Mouse (Mus musculus): ENCODE results near the gene Tmub2.
A peak's percentile ranks its signal among the peaks of the same experiment; 100 is the strongest.

The Tmub2 gene

GRCm38 (mm10) chr11:102308979-102309378 is 24.2 kb downstream of the Tmub2 start:
- peak; percentile 89 to 92 for DNase-seq

GRCm38 (mm10) chr11:102309821-102310617 is 25.3 kb downstream of the Tmub2 start:
- DNase-seq: no peak

DNA sequence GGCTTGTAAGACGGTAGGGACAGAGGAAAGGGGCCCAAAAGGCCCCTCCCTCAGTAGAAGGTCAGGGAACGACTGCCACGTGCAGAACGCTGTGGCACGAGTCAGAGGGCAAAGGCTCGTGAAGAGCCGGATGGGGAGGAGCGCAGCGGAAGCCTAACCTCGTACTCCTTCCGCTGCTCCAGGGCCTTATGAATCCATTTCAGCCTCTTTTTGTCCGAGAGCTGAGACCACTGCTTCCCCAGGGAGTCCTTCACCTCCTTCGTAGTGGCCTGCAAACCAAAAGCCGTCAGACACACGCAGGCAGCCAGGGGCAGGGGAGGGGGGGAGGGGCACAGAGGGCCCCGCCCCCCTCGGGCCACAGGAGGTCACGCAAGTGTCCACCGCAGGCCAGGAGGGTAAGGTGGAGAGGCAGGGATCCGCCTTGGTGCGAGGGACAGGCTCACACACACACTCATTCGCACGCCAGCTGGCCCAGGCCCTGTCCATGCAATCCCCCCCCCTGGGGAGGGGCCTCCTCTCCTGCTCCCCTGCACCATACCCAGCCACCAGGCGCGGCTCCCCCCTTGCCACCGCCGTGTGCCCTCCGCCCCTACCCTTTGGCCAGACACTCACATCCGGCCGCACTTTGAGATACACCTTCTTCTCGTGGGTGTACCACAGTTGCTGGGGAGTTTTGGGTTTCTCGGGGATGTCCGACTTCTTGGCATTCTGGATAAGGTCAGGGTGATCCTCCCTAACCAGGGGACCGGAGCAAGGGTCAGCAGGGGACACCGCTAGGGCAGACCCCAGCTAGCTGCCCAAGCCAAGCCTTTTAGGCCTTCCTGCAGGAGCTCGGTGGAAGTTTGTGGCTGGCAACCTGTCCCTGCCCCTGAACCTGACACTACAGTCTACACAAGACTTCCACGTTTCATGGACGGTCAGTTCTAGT is 26.3 kb downstream of the Tmub2 start:
- no peak for DNase-seq

GRCm38 (mm10) chr11:102311966-102312365 is 27.2 kb downstream of the Tmub2 start:
- DNase-seq: no peak

- DNase-seq: no peak
These were observed 27.9 kb downstream of the Tmub2 start for GRCm38 (mm10) chr11:102312586-102312985.

DNA sequence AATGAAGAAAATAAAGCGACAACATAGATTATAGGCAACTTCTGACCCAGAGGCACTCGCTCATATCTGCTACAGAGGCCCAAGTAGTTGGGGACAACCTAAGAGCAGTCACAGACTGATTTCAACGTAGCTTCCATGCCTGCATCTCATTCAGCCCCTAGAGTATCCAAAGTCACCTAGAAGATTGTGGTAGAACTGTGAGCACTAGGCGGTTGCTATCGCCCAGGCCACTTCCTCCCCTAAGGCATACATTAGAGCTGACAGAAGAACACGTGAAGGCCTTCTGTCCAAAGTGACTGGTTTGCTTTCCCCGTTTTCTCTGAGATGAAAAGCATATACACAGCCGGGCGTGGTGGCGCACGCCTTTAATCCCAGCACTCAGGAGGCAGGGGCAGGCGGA is 29.6 kb downstream of the Tmub2 start:
- no peak for DNase-seq

- no peak for DNase-seq
These were observed 31.2 kb downstream of the Tmub2 start for GRCm38 (mm10) chr11:102315690-102316571.

- DNase-seq: peak; percentile 88 to 89
These were observed 32.0 kb downstream of the Tmub2 start for GRCm38 (mm10) chr11:102316572-102317297.

GRCm38 (mm10) chr11:102317298-102317900 is 32.7 kb downstream of the Tmub2 start:
- DNase-seq: peak; percentile 52 to 53

GRCm38 (mm10) chr11:102317901-102318575 is 33.3 kb downstream of the Tmub2 start:
- peak; percentile 67 to 74 for DNase-seq

DNA sequence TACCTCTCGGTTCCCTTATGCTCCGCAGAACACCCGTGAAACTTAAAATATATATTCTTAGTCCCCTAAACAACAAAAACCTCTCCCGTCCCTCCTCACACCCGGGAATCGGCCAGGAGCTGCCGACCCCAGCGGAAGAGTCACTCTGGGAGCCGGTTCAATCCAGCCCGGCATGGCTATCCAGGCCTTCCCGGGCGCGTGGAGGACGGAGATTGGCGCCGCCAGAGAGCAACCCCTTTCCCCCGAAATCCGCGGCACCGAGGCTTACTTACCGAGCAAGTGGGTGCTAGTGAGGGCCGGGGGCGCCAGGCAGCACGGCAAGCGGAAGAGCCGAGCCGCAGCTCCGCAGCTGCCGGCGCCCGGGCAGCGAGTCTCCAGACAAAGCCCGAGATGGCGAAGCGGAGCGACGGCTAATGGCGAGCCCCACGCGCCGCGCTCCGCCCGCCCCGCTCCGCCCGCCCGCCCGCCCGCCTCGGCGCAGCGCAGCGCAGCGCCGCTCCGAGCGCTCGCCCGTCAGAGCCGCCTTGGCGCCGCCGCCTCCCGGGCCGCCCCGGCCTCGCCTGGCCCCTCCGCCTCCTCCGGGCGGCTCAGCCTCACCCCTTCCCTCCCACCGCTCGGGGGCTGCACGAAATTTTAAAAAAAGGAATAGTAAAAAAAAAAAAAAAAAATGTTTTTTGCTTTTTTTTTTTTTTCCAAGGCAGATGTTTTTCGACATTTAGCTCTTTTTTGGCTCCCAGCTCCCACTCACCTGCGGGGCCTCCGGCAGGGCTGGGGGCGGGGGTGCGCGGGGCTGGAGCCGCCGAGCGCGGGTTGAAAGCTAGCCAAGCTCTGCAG is 34.1 kb downstream of the Tmub2 start:
- DNase-seq: peak; percentile 61 to 63

DNA sequence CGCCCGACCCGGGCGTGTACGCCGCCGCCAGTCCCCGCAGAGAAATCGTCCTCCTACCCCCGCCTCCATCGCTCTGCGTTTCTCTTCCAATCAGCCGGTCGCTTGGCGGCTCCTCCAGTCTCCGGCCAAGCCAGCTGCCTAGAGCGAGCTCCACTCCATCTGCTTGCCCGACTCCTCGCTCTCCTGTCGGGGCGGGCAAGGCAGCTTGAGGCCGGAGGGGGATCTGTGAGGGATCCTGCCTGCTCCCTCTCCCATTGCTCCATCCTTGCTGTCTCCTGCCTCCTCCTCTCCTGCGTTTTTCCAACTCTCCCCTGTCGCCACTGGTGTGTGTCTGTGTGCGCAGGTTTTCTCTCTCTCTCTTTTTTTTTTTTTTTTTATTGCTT is 34.7 kb downstream of the Tmub2 start, which contains the start of gene Ubtf:
TSS of gene Ubtf (minus strand) at position 333 of the 383 bp plus-strand sequence.
- peak; percentile 68 to 71 for DNase-seq

- DNase-seq: peak; percentile 63 to 69
These were observed 35.4 kb downstream of the Tmub2 start for GRCm38 (mm10) chr11:102319941-102320685.

DNA sequence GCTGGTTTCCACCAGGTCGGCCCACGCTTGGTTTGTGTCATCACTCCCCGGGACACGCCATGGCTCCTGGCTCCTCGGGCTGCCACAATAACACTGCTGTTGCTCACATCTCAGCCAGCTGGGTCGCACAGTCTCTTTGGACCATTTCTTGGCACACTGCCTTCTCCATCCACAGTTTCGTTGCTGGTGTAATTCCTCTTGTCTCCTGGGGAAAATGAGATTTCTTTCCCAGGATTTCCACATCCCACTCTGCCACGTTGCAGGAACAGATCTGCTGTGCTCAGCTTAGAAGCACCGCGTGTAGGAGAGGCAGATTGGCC is 35.9 kb downstream of the Tmub2 start:
- peak in 1 of 2 experiments; percentile 32 for DNase-seq

DNA sequence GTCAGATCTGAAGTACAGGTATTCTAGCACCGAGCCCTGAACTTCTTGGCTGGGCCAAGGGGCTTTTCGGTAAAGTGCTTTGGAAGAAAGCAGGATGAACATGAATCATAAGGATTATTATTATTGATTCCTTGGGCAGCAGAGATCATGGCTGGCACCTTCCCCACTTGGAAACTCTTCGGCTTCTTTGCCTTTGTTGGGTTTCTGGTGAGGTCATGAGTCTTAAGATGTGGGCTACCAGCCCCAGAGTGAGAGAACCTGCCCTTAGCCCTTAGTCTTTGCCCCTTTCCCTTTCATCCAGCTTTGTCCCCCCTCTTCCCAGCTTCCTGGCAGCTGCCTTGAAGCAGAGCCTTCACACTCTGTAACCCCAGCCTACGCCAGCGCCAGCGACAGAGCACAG is 37.2 kb downstream of the Tmub2 start:
- DNase-seq: no peak

- no peak for DNase-seq
These were observed 38.8 kb downstream of the Tmub2 start for GRCm38 (mm10) chr11:102323516-102323915.

DNA sequence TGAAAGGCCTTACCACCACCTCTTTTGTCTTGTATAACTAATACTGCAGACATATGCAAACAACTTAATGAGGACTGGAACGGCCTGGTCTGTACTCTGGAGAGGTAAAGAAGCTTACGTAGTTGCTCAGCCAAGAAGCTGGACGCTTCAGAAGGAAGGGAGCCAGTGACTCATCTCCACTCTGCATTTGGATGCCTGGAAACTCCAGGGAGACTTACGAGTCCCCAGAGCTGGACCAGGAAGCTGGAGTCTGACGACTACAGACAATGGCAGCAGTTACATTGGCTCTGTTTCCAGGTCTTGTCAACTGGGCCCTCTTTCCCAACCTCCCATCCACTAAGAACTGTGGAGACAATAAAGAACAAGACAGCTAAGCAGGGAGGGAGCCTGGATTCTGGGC is 42.5 kb downstream of the Tmub2 start:
- no peak for DNase-seq

DNA sequence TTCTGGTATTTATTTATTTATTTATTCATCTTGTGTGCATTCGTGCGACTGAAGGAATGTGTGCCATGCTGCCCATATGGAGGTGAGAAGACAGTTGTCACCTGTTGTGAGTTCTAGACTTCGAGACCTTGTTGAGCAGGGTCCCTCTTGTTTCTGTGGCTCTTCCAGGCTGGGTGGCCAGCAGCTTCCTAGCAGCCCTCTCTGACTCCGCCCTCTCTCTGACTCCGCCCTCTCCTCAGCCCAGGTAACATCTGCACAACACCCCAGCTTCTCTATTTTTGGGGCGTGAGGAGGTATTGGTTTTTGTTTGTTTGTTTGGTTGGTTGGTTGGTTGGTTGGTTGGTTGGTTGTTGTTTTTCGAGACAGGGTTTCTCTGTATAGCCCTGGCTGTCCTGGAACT is 43.1 kb downstream of the Tmub2 start:
- DNase-seq: no peak

- DNase-seq: no peak
These were observed 44.8 kb downstream of the Tmub2 start for GRCm38 (mm10) chr11:102329518-102329917.
